Comparison of ENCODE assay signal across 1 mouse cellular context in genomic region chr3:59113291-59113690, GRCm38 (mm10). TPM values are rescaled to one million over a fixed set of nuclear protein-coding genes. Genes with fewer than 3 reads are reported as not detected.
"Had no signal": no experiment of that assay in that cellular context is flagged by ENCODE, and none has a peak within 500 bp of the region (broad histone marks: within the 10 kb centered on the region; RNA-seq: fewer than 3 reads in every experiment).

No protein-coding gene starts in this region.

RNA-seq across cellular contexts. Expression of gene Gpr171, which starts 11.7 kb away (rescaled TPM):
- polyA plus RNA-seq: myocyte had no signal
